Mouse (Mus musculus) regulatory T cell (primary cell): ENCODE data around the gene C2cd2.

ENCODE experiments used
- in situ Hi-C: fragments of 300-600 bp; cut with MboI, MseI; formaldehyde crosslinking; loops from one replicate; pipeline ENCODE4 v1.15.1; 2025; ENCODE audit warnings: high pct_unique_total_duplicates

C2cd2 gene

DNA sequence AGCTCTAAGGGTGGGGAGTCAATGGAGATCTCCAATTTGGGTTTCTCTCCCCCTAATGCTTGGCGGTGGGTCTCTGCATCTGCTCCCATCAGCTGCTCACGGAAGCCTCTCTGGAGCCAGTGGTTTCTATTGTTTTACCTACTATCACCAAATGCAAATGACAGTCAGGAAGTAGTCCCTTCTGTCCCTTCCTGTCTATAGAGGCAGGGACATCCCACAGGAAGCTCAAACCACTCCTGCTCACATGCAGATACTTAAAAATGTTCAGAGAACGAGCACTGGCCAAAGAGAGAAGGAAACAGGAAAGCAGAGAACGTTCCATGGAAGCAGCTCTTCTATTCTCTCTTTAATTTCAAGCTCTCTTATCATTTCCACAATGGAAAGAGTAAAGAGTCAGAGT, 142.9 kb downstream of the C2cd2 start:
- in situ Hi-C loops: no loop called here

DNA sequence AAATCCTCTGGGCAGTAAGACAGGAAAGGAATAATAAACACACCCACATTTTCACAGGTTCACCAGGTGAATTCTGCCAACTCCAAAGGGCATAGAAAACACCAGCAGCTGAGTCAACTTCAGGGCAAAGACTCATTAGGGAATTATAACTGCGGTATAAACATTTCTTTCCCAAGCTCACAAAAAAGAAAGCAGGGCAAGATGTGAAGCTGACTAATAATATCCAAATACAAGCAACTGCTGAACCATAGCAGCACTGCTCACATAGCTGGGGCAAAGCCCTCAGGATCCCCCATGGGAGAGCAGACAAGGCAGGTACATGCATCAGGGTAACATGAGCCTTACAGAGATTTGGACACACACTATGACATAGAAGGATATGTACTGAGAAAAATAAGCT, 145.0 kb downstream of the C2cd2 start:
- in situ Hi-C loops: no loop called here

DNA sequence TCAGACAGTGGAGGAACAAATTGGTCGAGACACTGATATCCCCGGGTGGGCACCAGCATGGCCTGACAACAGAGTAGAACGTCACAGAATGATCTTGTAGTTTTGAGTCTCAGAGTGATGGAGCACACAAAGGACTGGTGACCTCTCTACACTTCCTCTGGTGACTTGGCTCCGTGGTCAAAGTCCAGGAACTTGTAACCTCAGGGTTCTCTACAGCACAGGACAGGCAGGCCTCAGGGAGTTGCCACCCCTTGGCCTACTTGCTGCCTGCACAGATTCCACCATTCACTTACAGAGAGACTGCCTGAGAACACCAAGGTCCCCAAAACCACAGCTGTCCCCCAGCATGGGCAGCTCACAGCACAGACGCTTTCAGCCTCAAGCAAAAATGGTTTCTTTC, 147.1 kb downstream of the C2cd2 start:
- in situ Hi-C loops: no loop called here

DNA sequence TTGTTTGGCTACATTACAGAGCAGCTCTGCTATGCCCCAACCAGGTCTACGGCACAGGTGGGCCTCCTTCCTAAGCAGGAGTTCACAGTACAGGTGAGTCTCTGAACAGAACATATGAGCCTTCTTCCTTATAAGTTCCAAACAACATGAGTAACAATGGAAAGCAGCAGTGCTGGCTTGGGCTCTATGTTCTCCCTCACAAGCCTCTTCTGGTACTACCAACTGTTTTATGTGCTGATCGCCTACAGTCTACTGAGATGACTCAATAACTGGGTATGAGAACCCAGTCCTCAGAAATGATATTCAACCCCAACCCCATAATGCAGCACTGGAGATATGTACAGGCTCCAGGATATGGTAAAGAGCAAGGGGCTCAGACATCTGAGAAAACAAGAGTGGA, 148.3 kb downstream of the C2cd2 start:
- in situ Hi-C loops: no loop called here

DNA sequence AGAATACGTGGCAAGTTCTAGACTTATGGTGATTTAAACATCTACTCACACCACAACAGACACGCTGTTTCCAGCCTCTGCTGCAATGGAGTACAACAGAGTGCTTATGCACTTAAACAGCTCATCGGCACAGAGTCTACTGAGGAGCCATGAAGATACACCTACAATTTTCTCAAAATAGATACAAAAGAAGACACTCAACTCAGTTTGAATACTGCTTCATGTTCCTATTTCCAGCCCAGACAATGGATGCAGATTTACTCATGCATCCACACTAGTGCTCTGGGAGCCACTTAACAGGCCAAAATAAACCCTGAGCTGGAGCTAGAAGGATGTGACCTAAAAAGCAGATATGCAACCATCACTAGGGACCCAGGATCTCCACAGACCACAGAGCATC, 153.5 kb downstream of the C2cd2 start:
- in situ Hi-C loops: no loop called here

DNA sequence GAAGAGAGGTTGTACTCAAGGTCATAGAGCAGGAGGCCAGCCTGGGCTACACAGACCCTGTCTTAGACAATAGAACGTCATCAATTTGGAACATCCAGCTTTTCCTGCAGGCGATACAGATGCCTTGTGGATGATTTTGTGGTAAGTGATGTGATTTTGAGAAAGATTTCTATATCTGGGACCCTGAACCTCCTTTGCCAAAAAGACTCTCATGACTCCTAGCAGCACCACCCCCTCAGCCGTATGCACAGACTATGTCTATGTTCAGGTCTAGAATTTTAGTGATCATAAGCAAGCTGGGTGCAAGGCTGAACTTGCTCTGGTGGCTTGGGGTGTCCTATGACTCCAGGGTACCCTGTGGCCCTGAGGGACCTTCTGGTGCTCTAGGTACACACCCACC, 156.8 kb downstream of the C2cd2 start:
- in situ Hi-C loops: no loop called here
